Mouse (Mus musculus) B cell, adult 2 months (primary cell): ENCODE measurements around the gene Ncoa6.
"Not testable (repeated sequence)": the region's sequence is repeated elsewhere in the genome, so short reads cannot be mapped to it uniquely, and the experiment has no call there.

Experiments
- DNase-seq, 2 experiments: peaks; one replicate each; pipeline ENCODE4 v3.0.0; 2022

Ncoa6 gene

GRCm38 (mm10) chr2:155473570-155474088, at the start of gene Ncoa6:
Gene Ncoa6, minus strand, starts transcription at chr2:155473894.
- peak; percentile 62 to 69 for DNase-seq

- no peak for DNase-seq
Observed at GRCm38 (mm10) chr2:155518531-155519270, 45.0 kb upstream of the Ncoa6 start.

GRCm38 (mm10) chr2:155517455-155518423, 44.0 kb upstream of the Ncoa6 start, which contains the start of the genes Acss2 and Ggt7:
Gene Acss2, plus strand, starts transcription at chr2:155517948.
Gene Ggt7, minus strand, starts transcription at chr2:155518237.
- peak; percentile 99 for DNase-seq

GRCm38 (mm10) chr2:155515941-155516340, 42.2 kb upstream of the Ncoa6 start:
- peak; percentile 66 to 74 for DNase-seq

- DNase-seq: peak; percentile 84
Observed at GRCm38 (mm10) chr2:155514666-155515065, 41.0 kb upstream of the Ncoa6 start.

GRCm38 (mm10) chr2:155513543-155513942, 39.8 kb upstream of the Ncoa6 start:
- no peak for DNase-seq

GRCm38 (mm10) chr2:155512479-155512878, 38.8 kb upstream of the Ncoa6 start:
- peak; percentile 69 to 73 for DNase-seq

- no peak for DNase-seq
Observed at GRCm38 (mm10) chr2:155507721-155508470, 34.2 kb upstream of the Ncoa6 start.

GRCm38 (mm10) chr2:155505811-155506210, 32.1 kb upstream of the Ncoa6 start:
- DNase-seq: no peak

- DNase-seq: no peak
Observed at GRCm38 (mm10) chr2:155504440-155505355, 31.0 kb upstream of the Ncoa6 start.

- DNase-seq: no peak
Observed at GRCm38 (mm10) chr2:155502596-155502995, 28.9 kb upstream of the Ncoa6 start.

- no peak for DNase-seq
Observed at GRCm38 (mm10) chr2:155490998-155491397, 17.3 kb upstream of the Ncoa6 start.

GRCm38 (mm10) chr2:155482021-155482420, 8.3 kb upstream of the Ncoa6 start:
- peak; percentile 78 to 80 for DNase-seq

- DNase-seq: peak; percentile 43 to 45
Observed at GRCm38 (mm10) chr2:155472671-155473569, 774 bp downstream of the Ncoa6 start.

- DNase-seq: no peak
Observed at GRCm38 (mm10) chr2:155466861-155467260, 6.8 kb downstream of the Ncoa6 start.

GRCm38 (mm10) chr2:155453591-155453990, 20.1 kb downstream of the Ncoa6 start:
- DNase-seq: no peak

GRCm38 (mm10) chr2:155451256-155451655, 22.4 kb downstream of the Ncoa6 start:
- DNase-seq: no peak

- not testable (repeated sequence) for DNase-seq
Observed at GRCm38 (mm10) chr2:155447906-155448305, 25.8 kb downstream of the Ncoa6 start.

- no peak for DNase-seq
Observed at GRCm38 (mm10) chr2:155443446-155443845, 30.2 kb downstream of the Ncoa6 start.

- DNase-seq: no peak
Observed at GRCm38 (mm10) chr2:155442916-155443315, 30.8 kb downstream of the Ncoa6 start.
